Mouse (Mus musculus) thymus, adult 18-20 months (tissue): ENCODE data around the gene Slc10a1.

Experiments used
- DNase-seq, 2 experiments: peaks; one replicate each; pipeline ENCODE4 v3.0.0; 2022; ENCODE audit warnings: mixed read lengths in 2 of 2

The Slc10a1 gene

DNA sequence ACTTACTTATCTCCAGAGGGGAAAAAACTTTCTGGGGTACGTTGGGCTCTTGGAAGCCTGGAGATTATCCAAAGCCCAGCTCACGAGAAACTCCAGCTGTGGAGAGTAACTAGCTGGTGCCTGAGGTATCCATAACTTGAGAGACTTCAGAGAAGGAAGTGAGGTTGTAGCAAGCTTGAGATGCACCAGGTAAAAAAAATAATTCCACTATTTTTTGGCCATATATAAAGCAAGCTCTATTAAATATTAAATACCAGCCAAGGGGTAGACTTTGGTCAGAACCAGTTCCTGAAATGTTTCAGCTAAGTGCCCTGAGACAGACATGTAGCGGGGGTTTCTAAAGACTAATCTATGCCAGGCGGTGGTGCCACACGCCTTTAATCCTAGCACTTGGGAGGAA is at the start of gene Slc10a1:
Slc10a1 (minus strand) TSS at position 101 of the 400 bp plus-strand sequence.
- no peak for DNase-seq

GRCm38 (mm10) chr12:81017624-81018023 is 49.1 kb upstream of the Slc10a1 start:
- no peak for DNase-seq

DNA sequence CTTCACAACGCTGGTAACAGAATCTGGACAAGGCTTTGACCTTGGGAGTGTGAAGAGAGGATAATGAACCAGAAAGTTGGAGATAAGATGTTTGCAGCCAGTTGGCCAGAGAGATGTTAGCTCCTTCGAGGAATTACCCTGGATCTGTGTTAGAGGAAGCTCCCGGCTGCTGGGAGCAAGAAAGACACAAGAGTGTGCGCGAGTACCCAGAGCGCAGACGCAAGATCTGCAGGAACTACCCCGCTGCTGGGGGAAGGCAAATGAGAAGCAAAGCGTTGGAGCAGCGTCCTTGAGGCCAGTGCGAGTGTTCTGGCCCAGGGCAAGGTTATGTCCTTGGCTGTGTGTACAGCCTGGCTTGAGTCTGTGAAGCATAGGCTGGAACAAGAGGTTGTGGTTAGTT is 45.0 kb upstream of the Slc10a1 start:
- no peak for DNase-seq

- no peak for DNase-seq
Measured at GRCm38 (mm10) chr12:81011994-81012393, 43.5 kb upstream of the Slc10a1 start.

- DNase-seq = no peak
Measured at GRCm38 (mm10) chr12:81009813-81010212, 41.3 kb upstream of the Slc10a1 start.

DNA sequence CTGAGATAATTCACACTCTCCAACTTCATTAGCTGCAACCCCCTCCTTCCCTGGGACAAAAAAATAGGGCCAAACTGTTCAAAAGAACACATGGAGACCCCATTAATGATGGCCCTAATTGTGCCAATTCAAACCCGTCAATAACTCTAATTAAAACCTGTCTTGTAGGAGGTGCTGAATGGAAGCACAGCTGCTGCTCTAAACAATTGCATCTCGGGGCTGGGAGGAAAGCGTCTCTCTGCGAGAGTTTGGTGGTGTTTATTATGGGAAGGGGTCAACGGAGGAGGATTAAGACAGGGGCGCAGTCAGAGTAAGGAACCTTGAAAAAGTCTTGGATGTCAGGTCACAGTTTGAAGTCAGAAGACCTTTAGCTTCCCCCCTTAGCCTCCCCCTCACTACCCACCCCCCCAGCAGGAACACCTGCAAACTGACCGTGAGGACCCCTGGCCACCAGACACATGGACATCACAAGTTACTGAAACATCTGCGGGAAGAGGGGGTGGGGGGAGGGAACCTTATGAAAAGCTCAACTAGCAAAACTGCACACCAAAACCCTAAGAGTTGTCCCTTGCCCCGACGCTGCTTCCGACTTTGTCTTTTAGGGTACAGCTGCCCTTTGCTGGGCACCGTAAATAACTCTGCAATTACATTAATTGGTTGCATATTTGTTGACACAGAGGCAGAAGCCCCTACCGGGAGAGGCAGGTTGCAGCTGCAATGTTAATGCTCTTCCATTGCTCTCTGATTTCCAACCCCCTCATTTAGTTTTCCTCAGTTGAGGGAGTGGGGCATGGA is 34.5 kb upstream of the Slc10a1 start:
- no peak for DNase-seq

GRCm38 (mm10) chr12:81000924-81001323 is 32.4 kb upstream of the Slc10a1 start:
- DNase-seq = no peak

DNA sequence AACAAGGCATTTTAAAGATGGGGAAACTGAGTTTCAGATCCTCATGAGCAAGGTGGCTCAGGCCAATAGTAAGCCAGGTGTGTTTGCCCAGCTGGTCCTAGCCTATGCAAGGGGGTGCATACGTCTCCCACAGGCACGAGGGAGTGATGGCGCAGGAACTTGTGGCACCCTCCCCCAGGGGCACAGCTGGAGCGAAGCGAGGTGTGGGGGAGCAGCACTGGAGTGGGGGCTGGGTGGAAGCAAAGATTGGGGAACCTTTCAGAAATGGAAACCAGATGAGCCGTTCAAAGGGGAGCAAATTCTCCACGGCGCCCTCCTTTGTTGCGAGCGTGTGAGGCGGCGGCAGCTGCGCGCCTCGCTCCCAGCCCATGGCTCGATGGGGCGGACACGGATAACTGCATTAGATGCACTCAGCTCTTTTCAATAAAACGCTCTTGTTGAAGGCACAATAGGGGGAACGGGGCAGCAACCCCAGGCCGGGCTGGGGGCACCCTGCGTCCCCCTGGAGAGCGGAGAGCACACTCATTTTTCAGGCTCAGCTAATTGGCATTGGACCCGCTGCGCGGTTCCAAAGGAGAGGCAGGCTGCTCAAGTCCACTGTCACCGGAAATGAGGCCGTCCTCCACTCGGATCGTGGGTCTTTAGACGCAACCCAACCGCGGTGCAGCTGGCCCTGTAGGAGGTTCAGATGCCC is 30.2 kb upstream of the Slc10a1 start:
- peak; percentile 30 to 41 for DNase-seq

GRCm38 (mm10) chr12:80997652-80998051 is 29.1 kb upstream of the Slc10a1 start:
- no peak for DNase-seq

DNA sequence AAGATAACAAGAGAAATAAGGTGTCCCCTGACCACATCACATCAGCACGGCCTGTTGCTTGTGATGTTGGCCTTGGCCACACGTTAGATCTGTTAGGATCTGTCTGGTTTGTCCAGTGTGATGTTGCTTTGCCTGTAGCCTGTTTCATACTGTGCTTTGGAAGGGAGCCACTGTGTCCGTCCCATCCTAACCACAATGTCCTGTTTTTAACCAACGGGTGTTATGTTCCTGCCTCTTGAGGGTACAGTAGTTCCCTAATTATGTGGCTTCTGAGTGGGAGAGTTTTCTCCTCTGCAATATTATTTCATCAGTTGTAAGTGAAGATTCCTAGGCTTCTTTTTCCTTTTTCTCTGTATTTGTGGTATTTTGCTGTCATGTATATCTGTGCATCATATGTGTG is 26.8 kb upstream of the Slc10a1 start:
- DNase-seq = no peak

- peak in 1 of 2 experiments; percentile 25 for DNase-seq
Measured at GRCm38 (mm10) chr12:80993773-80994172, 25.3 kb upstream of the Slc10a1 start.

DNA sequence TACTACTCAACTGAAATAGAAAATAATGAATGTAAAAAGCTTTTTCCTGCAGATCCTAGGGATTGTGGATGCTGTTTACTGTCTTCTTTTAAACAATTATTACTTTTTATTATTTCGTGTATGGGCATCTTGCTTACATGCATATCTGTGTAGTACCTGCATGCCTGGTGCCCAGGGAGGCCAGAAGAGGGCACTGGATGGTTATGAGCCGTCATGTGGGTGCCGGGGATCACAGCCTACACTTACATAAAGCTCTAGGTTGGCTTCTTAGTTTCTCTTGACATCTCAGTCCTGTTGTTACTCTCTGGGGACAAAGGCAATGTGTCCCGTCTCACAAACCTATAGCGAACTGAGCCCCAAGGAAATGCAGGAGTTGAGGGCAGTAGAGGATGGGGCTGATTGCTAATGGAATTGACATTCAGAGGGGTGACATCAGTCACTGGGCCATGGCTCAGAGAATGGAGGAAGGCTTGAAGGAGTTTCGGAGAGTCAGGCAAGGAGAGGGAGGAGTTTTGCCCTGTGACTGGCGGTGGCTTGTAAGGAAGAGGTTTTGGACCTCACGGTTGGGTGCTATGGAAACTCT is 24.1 kb upstream of the Slc10a1 start:
- DNase-seq = no peak

- peak; percentile 11 to 20 for DNase-seq
Measured at GRCm38 (mm10) chr12:80991806-80992205, 23.3 kb upstream of the Slc10a1 start.

GRCm38 (mm10) chr12:80990901-80991445 is 22.5 kb upstream of the Slc10a1 start:
- DNase-seq = no peak

GRCm38 (mm10) chr12:80988286-80988685 is 19.8 kb upstream of the Slc10a1 start:
- DNase-seq = no peak

- DNase-seq = no peak
Measured at GRCm38 (mm10) chr12:80986628-80987027, 18.1 kb upstream of the Slc10a1 start.

GRCm38 (mm10) chr12:80983695-80984094 is 15.2 kb upstream of the Slc10a1 start:
- peak in 1 of 2 experiments; percentile 1 for DNase-seq

DNA sequence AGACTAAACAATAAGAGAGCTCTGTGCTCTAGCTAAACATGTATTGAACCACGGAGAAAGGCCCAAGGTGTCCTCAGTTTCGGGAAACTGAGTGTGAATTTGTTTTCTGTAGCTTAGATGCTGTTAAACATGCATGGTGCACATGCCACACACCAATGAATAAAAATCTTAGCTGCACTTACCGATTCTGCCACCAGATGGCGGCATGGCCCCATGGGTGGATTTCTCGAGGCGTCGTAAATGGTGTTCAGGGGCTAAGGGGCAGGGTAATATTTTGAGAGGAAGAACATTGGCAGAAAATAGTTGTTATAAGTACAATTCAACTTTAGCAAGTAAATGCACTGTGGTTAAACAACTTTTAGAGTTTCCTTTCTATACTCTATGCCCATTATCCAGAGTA is 13.8 kb upstream of the Slc10a1 start:
- DNase-seq = peak; percentile 36 to 40

DNA sequence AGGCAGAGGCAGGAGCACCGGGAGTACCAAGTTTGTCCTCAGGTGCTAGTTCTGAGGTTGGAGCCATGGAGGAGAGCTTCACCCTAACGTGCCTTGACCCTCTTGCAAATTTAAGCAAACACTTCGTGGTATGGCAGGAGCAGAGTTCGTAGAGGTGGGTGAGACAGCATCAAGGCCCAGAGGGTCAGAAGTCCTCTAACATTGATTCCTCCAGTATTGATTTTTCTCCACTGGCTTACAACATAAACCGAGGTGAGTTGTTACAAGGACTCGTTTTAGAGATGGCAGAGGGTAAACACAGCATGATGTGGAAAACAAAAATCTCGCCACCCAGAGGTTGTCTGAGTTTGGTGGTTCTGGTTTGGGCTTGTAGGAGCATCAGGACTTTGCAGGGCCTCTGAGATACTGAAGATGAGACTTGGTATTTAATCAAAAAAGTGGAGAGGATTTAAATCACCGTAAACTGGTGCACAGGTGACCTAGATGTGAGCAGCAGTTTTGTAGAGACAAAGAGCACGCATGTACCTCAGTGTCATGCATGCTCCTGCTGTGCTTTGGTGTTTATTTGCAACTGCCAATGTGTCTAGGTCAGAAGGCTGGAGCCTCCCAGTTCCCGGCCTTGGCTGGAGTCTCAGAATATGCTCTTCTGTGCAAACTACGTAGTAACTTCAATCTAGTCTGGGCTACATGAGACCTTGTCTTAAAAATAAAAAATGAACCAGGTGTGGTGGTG is 7.6 kb upstream of the Slc10a1 start:
- no peak for DNase-seq

GRCm38 (mm10) chr12:80971756-80972155 is 3.3 kb upstream of the Slc10a1 start:
- no peak for DNase-seq

DNA sequence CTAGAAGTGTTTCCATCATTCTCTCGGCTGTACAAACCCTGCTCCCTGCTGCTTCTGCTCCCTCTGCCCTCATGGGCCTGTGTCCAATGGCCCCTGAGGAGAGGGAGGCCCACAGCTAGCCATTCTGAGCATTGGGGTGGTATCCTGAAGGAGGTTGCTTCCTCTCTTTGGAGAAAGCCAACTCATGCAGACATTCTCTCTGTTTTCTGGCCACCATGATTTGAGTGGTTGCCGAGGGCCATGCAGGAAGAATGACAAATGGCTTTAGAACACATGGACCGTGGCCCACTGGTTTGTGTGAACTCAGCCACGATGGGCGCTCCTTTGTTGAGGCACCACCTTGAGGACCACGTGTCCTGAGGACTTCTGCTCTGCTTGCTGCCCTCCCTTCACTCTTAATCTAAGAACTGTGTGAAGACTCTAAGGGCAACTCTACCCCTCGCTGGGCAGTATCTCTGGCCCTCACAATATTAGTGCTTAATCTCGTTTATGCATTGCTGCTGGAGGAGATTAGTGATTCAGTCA is 1.7 kb upstream of the Slc10a1 start:
- no peak for DNase-seq

DNA sequence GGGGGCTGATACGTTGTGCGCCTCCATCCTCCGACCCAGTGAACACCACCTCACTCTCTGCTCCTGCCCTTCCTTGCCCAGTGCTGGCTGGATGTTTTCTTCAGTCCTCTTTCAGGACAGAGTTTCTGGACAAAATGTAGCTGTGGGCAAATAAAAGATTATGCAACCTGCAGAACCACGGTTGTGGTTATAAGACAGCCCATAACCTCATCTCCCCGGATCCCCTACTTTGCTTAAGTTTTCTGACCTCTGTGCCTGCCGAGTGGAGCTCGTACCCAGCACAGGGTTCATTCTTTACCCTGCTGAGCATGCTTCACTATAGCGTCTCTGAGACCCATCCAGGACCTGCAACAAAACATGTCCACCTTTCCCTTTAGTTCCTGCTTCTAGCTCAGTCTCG is 587 bp downstream of the Slc10a1 start:
- no peak for DNase-seq
